Mouse (Mus musculus): ENCODE data around the gene Kdm2a. TPM values are rescaled to one million over a fixed set of nuclear protein-coding genes. Genes with fewer than 3 reads are reported as not detected.

The Kdm2a gene
- total RNA-seq, 1 experiment, result 45.6 TPM

DNA sequence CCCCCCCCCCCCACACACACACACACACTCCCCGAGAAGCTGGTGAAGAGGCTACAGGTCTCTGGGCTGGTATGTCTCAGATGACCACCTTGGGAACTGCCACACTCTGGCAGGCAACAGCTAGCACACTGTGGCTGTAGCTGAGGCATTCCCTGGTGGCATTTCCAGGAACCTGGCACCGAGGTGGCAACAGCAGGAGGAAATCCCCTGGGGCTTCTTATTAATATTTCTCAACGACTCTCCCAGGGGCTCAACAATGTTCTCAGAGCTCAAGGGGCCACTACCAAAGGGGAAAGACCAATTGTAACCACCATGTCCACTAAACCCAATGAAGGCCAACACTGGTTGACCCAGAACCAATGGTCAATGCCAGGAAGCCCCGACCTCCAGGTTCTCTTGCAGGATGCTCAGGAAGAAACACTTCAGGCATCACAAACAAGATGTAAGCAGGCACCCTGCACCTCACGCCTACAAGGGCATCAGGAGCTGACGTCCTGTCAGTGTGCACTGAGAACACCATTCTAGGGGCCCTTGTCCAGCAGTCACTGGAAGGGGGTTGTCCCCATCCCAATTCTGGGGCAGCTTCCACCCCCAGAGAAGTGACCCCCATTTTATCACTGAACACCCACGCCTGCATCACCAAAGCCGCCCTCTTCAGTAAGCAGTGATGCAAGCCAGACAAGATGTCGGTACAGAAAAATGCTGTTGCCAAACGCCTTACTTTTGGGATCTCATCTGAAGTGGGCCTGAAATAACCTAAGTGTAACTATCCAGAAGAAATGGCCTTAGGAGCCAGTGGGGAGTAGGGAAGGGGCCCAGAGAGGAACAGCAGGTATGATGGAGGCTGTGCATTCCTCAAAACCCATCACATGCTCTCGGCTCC is 97.0 kb downstream of the Kdm2a start:
- no peak overlapping the region for H3K4me3 ChIP-seq (ENCODE audit: insufficient read depth in 1 of 2, low read depth in 1 of 2, low read length in 2 of 2, poor library complexity in 1 of 2, severe bottlenecking in 1 of 2)
- H3K27ac ChIP-seq (ENCODE audit: insufficient read depth, low read depth, low read length, poor library complexity, severe bottlenecking), result no peak overlapping the region
- H3K9me3 ChIP-seq (ENCODE audit: control insufficient read depth, insufficient read depth, low read depth, low read length), result no peaks in the 10 kb centered on the region
- H3K4me1 ChIP-seq (ENCODE audit: control insufficient read depth in 2 of 2, insufficient read depth in 2 of 2, low read length in 2 of 2, poor library complexity in 1 of 2), result peaks cover 8 to 39% of the 10 kb centered on the region in 2 experiments; a peak in 3 of 4 replicates
- TF ChIP-seq CHD2 (IDR thresholded peaks at IDR 0.05; ENCODE audit: low read depth, low read length) (no peak), ZC3H11A (IDR thresholded peaks at IDR 0.05; ENCODE audit: borderline replicate concordance, low read depth, low read length) (no peak), MAFK (IDR thresholded peaks at IDR 0.05; ENCODE audit: insufficient read depth, low read depth, low read length) (no peak), ZNF384 (IDR thresholded peaks at IDR 0.05; ENCODE audit: low read depth, low read length) (no peak), HCFC1 (IDR thresholded peaks at IDR 0.05; ENCODE audit: borderline replicate concordance, insufficient read depth, low read length) (no peak)
- no peak overlapping the region; the same call in 1 of the 2 replicates for H3K9ac ChIP-seq (ENCODE audit: insufficient read depth, low read depth, low read length, poor library complexity, severe bottlenecking)
- DNase-seq (ENCODE audit: low read depth, low spot score), result no peak
- in situ Hi-C loops (cut with MboI; ENCODE audit: low sequenced_read_pairs in 2 of 2, unreplicated experiment in 2 of 2), result no loop called here
- no peaks in the 10 kb centered on the region; the same call in 1 of the 2 replicates for H3K36me3 ChIP-seq (ENCODE audit: control insufficient read depth, insufficient read depth, low read length, poor library complexity, severe bottlenecking)

DNA sequence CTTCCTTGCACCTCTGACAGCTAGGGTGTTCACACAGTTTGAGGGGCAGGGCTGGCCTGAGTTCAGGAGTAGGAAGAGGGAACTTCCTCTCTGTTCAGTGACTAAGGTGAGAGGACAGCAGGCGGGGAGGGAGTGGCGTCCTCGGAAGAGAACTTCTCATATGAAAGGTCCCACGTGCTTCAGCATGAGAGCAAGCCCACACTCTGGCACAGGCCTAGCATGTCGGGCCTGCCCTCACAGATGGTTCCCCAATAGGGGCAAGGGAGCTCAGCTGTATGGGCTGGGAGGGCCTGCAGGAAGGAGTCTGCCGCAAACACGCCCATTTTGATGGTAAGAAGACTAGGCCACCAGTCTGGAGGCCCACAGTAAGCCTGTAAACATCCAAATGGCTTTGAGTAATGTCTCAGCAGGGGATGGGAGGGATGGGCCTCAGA is 97.8 kb downstream of the Kdm2a start:
- no peak overlapping the region for H3K27ac ChIP-seq (ENCODE audit: insufficient read depth, low read depth, low read length, poor library complexity, severe bottlenecking)
- TF ChIP-seq ZC3H11A (IDR thresholded peaks at IDR 0.05; ENCODE audit: borderline replicate concordance, low read depth, low read length) (no peak), ZNF384 (IDR thresholded peaks at IDR 0.05; ENCODE audit: low read depth, low read length) (no peak), HCFC1 (IDR thresholded peaks at IDR 0.05; ENCODE audit: borderline replicate concordance, insufficient read depth, low read length) (no peak), CHD2 (IDR thresholded peaks at IDR 0.05; ENCODE audit: low read depth, low read length) (no peak), MAFK (IDR thresholded peaks at IDR 0.05; ENCODE audit: insufficient read depth, low read depth, low read length) (no peak)
- H3K9me3 ChIP-seq (ENCODE audit: control insufficient read depth, insufficient read depth, low read depth, low read length), result no peaks in the 10 kb centered on the region
- peaks cover 8 to 39% of the 10 kb centered on the region in 2 experiments; a peak in 3 of 4 replicates for H3K4me1 ChIP-seq (ENCODE audit: control insufficient read depth in 2 of 2, insufficient read depth in 2 of 2, low read length in 2 of 2, poor library complexity in 1 of 2)
- H3K4me3 ChIP-seq (ENCODE audit: insufficient read depth in 1 of 2, low read depth in 1 of 2, low read length in 2 of 2, poor library complexity in 1 of 2, severe bottlenecking in 1 of 2), result no peak overlapping the region
- H3K36me3 ChIP-seq (ENCODE audit: control insufficient read depth, insufficient read depth, low read length, poor library complexity, severe bottlenecking), result no peaks in the 10 kb centered on the region; the same call in 1 of the 2 replicates
- in situ Hi-C loops (cut with MboI; ENCODE audit: low sequenced_read_pairs in 2 of 2, unreplicated experiment in 2 of 2), result no loop called here
- no peak overlapping the region; the same call in 1 of the 2 replicates for H3K9ac ChIP-seq (ENCODE audit: insufficient read depth, low read depth, low read length, poor library complexity, severe bottlenecking)
- no peak for DNase-seq (ENCODE audit: low read depth, low spot score)

DNA sequence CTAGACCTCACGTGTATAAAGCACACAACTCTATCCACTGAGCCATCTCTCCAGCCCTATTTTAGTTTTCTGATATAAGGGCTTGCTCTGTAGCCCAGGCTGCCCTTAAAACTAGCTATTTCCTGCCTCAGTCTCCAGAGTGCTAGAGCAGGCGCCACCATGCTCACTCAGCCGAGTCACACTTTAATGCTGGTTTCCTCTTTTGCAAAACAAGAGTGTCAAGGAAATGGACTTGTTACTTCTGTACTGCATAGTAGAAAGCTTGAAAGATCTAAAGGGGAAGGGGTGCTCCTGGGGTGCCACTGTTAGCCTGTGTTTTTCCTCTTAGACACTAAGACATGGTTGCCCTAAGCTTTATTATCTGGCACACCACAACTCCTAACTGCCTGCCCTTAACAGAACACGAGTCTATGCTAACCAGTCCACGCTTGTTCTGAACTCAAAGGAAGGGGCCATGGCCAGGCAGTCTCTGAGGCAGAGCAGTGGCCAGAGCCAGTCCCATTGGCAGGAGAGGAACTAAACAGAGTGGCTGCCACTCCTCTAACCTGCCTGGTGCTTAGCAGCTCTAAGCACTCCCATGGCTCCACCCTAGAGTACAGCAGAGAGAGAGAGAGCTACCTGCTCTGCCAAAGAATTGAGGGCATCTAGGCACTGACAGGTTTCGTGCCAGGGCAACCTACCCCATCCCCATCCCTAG is 98.4 kb downstream of the Kdm2a start:
- H3K36me3 ChIP-seq (ENCODE audit: control insufficient read depth, insufficient read depth, low read length, poor library complexity, severe bottlenecking), result no peaks in the 10 kb centered on the region; the same call in 1 of the 2 replicates
- in situ Hi-C loops (cut with MboI; ENCODE audit: low sequenced_read_pairs in 2 of 2, unreplicated experiment in 2 of 2), result no loop called here
- no peak for DNase-seq (ENCODE audit: low read depth, low spot score)
- H3K9me3 ChIP-seq (ENCODE audit: control insufficient read depth, insufficient read depth, low read depth, low read length), result no peaks in the 10 kb centered on the region
- H3K27ac ChIP-seq (ENCODE audit: insufficient read depth, low read depth, low read length, poor library complexity, severe bottlenecking), result no peak overlapping the region
- TF ChIP-seq CHD2 (IDR thresholded peaks at IDR 0.05; ENCODE audit: low read depth, low read length) (no peak), MAFK (IDR thresholded peaks at IDR 0.05; ENCODE audit: insufficient read depth, low read depth, low read length) (no peak)
- no peak overlapping the region for H3K4me3 ChIP-seq (ENCODE audit: insufficient read depth in 1 of 2, low read depth in 1 of 2, low read length in 2 of 2, poor library complexity in 1 of 2, severe bottlenecking in 1 of 2)
- peaks cover 8 to 42% of the 10 kb centered on the region in 2 experiments; a peak in 3 of 4 replicates for H3K4me1 ChIP-seq (ENCODE audit: control insufficient read depth in 2 of 2, insufficient read depth in 2 of 2, low read length in 2 of 2, poor library complexity in 1 of 2)
- H3K9ac ChIP-seq (ENCODE audit: insufficient read depth, low read depth, low read length, poor library complexity, severe bottlenecking), result no peak overlapping the region

DNA sequence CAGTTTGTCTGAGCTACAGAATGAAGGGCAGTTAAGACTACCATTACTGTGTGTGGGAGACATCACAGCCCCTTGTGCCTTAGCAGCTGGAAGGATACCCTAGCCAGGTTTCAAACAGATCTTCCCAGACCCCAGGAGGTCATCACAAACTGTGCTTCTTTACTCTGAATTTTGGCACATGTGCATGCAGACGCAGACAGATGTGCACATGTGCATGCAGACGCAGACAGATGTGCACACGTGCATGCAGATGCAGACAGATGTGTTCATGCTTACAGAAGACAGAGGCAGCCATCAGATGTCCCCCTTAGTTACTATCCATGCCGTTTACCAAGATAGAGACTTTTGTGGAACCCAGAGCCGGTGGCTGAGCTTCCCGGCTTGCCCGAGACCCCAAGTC is 99.0 kb downstream of the Kdm2a start:
- in situ Hi-C loops (cut with MboI; ENCODE audit: low sequenced_read_pairs in 2 of 2, unreplicated experiment in 2 of 2), result no loop called here
- no peak overlapping the region for H3K27ac ChIP-seq (ENCODE audit: insufficient read depth, low read depth, low read length, poor library complexity, severe bottlenecking)
- H3K9me3 ChIP-seq (ENCODE audit: control insufficient read depth, insufficient read depth, low read depth, low read length), result no peaks in the 10 kb centered on the region
- no peak for DNase-seq (ENCODE audit: low read depth, low spot score)
- no peak for TF ChIP-seq ZNF384 (IDR thresholded peaks at IDR 0.05; ENCODE audit: low read depth, low read length)
- no peak for TF ChIP-seq MAFK (IDR thresholded peaks at IDR 0.05; ENCODE audit: insufficient read depth, low read depth, low read length)
- TF ChIP-seq CHD2 (IDR thresholded peaks at IDR 0.05; ENCODE audit: low read depth, low read length), result no peak
- no peak for TF ChIP-seq ZC3H11A (IDR thresholded peaks at IDR 0.05; ENCODE audit: borderline replicate concordance, low read depth, low read length)
- TF ChIP-seq HCFC1 (IDR thresholded peaks at IDR 0.05; ENCODE audit: borderline replicate concordance, insufficient read depth, low read length), result no peak
- no peak overlapping the region for H3K9ac ChIP-seq (ENCODE audit: insufficient read depth, low read depth, low read length, poor library complexity, severe bottlenecking)
- no peaks in the 10 kb centered on the region; the same call in 1 of the 2 replicates for H3K36me3 ChIP-seq (ENCODE audit: control insufficient read depth, insufficient read depth, low read length, poor library complexity, severe bottlenecking)
- peaks cover 8 to 40% of the 10 kb centered on the region in 2 experiments; a peak in 3 of 4 replicates for H3K4me1 ChIP-seq (ENCODE audit: control insufficient read depth in 2 of 2, insufficient read depth in 2 of 2, low read length in 2 of 2, poor library complexity in 1 of 2)
- H3K4me3 ChIP-seq (ENCODE audit: insufficient read depth in 1 of 2, low read depth in 1 of 2, low read length in 2 of 2, poor library complexity in 1 of 2, severe bottlenecking in 1 of 2), result no peak overlapping the region
